Mouse (Mus musculus) naive thymus-derived CD4-positive, alpha-beta T cell, adult 5 months (primary cell): ENCODE data around the gene Phf6. TPM values are rescaled to one million over a fixed set of nuclear protein-coding genes. Genes with fewer than 3 reads are reported as not detected.

Experiments
- polyA plus RNA-seq: library from polyadenylated mRNA; unstranded; fragments of 100-300 nt; shearing (Covaris generic); gene quantifications from one replicate; pipeline ENCODE4 v1.2.1, GENCODE M21; 2017

Gene Phf6
- polyA plus RNA-seq, result 63.4 TPM

GRCm38 (mm10) chrX:52911587-52912371 is at the start of gene Phf6:
Gene Phf6, plus strand, starts transcription at chrX:52912266.

GRCm38 (mm10) chrX:52987905-52988783 is 76.1 kb downstream of the Phf6 start, which contains the start of gene Hprt:
Gene Hprt, plus strand, starts transcription at chrX:52988137.

Other genes with a start within 250 kb of the Phf6 start
- not detected for gene Ccdc160, start 121.1 kb upstream of the Phf6 start, polyA plus RNA-seq
- gene Hprt, start 75.9 kb downstream of the Phf6 start, polyA plus RNA-seq, result 179 TPM